In genomic region chr19:47790316-47791020, GRCm38 (mm10) we compare ENCODE assay signal across 21 mouse cellular contexts. TPM values are rescaled to one million over a fixed set of nuclear protein-coding genes. Genes with fewer than 3 reads are reported as not detected.
A peak's percentile ranks its signal among the peaks of the same experiment; 100 is the strongest.
DNase-seq lines count a peak whose midpoint lies in the region; ATAC-seq and TF ChIP-seq lines count a peak whose summit lies in the region.
"Had no signal": no experiment of that assay in that cellular context is flagged by ENCODE, and none has a peak within 500 bp of the region (broad histone marks: within the 10 kb centered on the region; RNA-seq: fewer than 3 reads in every experiment).

No protein-coding gene starts in this region.

- DNase-seq in lung, postnatal 0 days (ENCODE audit: low spot score) = peak; percentile 7
- no peak for DNase-seq in lung, adult 18-20 months
- DNase-seq in 3T3-L1 (ENCODE audit: low read depth, low spot score) = peak; percentile 32
- peak; percentile 63 for DNase-seq in brain, adult 2 months (ENCODE audit: low read depth, low spot score)
- DNase-seq: adrenal gland, postnatal 10 days; cerebellum, adult 18-20 months; cerebellum, adult 9-11 months; cerebellum, postnatal 36 days; forebrain, postnatal 0 days; gastrocnemius, postnatal 36 days; heart, adult 18-20 months; heart, postnatal 14 days had no signal

- H3K4me3 ChIP-seq in lung, postnatal 0 days (ENCODE audit: low read depth, low read length) = no peak overlapping the region
- H3K4me3 ChIP-seq in ES-Bruce4 (ENCODE audit: low read depth, low read length) = no peak overlapping the region
- no peak overlapping the region for H3K4me3 ChIP-seq in neural tube, embryonic 15.5 days (replicated peaks)
- no peak overlapping the region for H3K4me3 ChIP-seq in intestine, embryonic 16.5 days (ENCODE audit: low read length)
- H3K4me3 ChIP-seq: embryonic facial prominence, embryonic 13.5 days; forebrain, embryonic 12.5 days; heart, embryonic 15.5 days; hindbrain, embryonic 13.5 days had no signal

- H3K36me3 ChIP-seq in lung, postnatal 0 days (ENCODE audit: insufficient read depth, low read length) = no peaks in the 10 kb centered on the region
- H3K36me3 ChIP-seq in ES-Bruce4 (ENCODE audit: control insufficient read depth, insufficient read depth, low read length, poor library complexity, severe bottlenecking) = no peaks in the 10 kb centered on the region
- no peaks in the 10 kb centered on the region for H3K36me3 ChIP-seq in neural tube, embryonic 15.5 days
- H3K36me3 ChIP-seq in intestine, embryonic 16.5 days (ENCODE audit: control insufficient read depth, insufficient read depth, low read length) = no peaks in the 10 kb centered on the region
- H3K36me3 ChIP-seq: embryonic facial prominence, embryonic 13.5 days; forebrain, embryonic 12.5 days; heart, embryonic 15.5 days; hindbrain, embryonic 13.5 days had no signal

- H3K9ac ChIP-seq in lung, postnatal 0 days (replicated peaks; ENCODE audit: low read depth) = no peak overlapping the region
- no peak overlapping the region for H3K9ac ChIP-seq in ES-Bruce4 (ENCODE audit: low read depth, poor library complexity, severe bottlenecking)
- H3K9ac ChIP-seq in neural tube, embryonic 15.5 days (replicated peaks) = no peak overlapping the region
- H3K9ac ChIP-seq in intestine, embryonic 16.5 days (ENCODE audit: low read depth, low read length) = no peak overlapping the region
- H3K9ac ChIP-seq: embryonic facial prominence, embryonic 13.5 days; forebrain, embryonic 12.5 days; forebrain, postnatal 0 days; heart, embryonic 15.5 days; hindbrain, embryonic 13.5 days had no signal

- no peak for ATAC-seq in lung, postnatal 0 days
- no peak for ATAC-seq in neural tube, embryonic 15.5 days (ENCODE audit: low FRiP score)
- no peak for ATAC-seq in intestine, embryonic 16.5 days
- ATAC-seq: forebrain, postnatal 0 days; hindbrain, postnatal 0 days had no signal

- no peak for TF ChIP-seq EP300 in lung, postnatal 0 days (IDR thresholded peaks at IDR 0.05)
- 0 out of 2 replicates have a peak, but pooled peaks have one; percentile 14 for TF ChIP-seq EP300 in ES-Bruce4 (IDR thresholded peaks at IDR 0.05; ENCODE audit: insufficient read depth, low read depth, low read length)

- WGBS in lung, postnatal 0 days = 74% methylated on average over 11 of the region's 11 CpGs
- 94% methylated on average over 11 of the region's 11 CpGs for WGBS in neural tube, embryonic 15.5 days
- whole genome bisulfite sequencing in intestine, embryonic 16.5 days = 91% methylated on average over 11 of the region's 11 CpGs

- H3K27ac ChIP-seq in lung, postnatal 0 days (ENCODE audit: low read length) = no peak overlapping the region
- H3K27ac ChIP-seq in ES-Bruce4 (ENCODE audit: insufficient read depth, low read length) = no peak overlapping the region; the same call in 1 of the 2 replicates
- H3K27ac ChIP-seq in neural tube, embryonic 15.5 days (replicated peaks) = no peak overlapping the region
- H3K27ac ChIP-seq in intestine, embryonic 16.5 days (ENCODE audit: low read length) = no peak overlapping the region
- H3K27ac ChIP-seq: embryonic facial prominence, embryonic 13.5 days; forebrain, embryonic 12.5 days; heart, embryonic 15.5 days; hindbrain, embryonic 13.5 days; hindbrain, postnatal 0 days had no signal

- no peak for TF ChIP-seq CTCF in lung, postnatal 0 days (IDR thresholded peaks at IDR 0.05)
- no peak for TF ChIP-seq CTCF in ES-Bruce4 (IDR thresholded peaks at IDR 0.05; ENCODE audit: low read depth, low read length)

- H3K4me2 ChIP-seq in lung, postnatal 0 days (replicated peaks; ENCODE audit: low read depth, low read length) = no peak overlapping the region
- no peak overlapping the region for H3K4me2 ChIP-seq in neural tube, embryonic 15.5 days
- H3K4me2 ChIP-seq in intestine, embryonic 16.5 days (ENCODE audit: low read depth, low read length) = no peak overlapping the region
- H3K4me2 ChIP-seq: embryonic facial prominence, embryonic 13.5 days; forebrain, embryonic 12.5 days; heart, embryonic 11.5 days; heart, embryonic 15.5 days; hindbrain, embryonic 13.5 days had no signal

- H3K9me3 ChIP-seq in lung, postnatal 0 days (ENCODE audit: low read length) = no peaks in the 10 kb centered on the region
- H3K9me3 ChIP-seq in ES-Bruce4 (replicated peaks; ENCODE audit: control insufficient read depth, insufficient read depth, low read length, poor library complexity, severe bottlenecking) = no peaks in the 10 kb centered on the region
- H3K9me3 ChIP-seq in neural tube, embryonic 15.5 days (replicated peaks) = no peaks in the 10 kb centered on the region
- no peaks in the 10 kb centered on the region for H3K9me3 ChIP-seq in intestine, embryonic 16.5 days (ENCODE audit: control insufficient read depth, low read length)
- H3K9me3 ChIP-seq: embryonic facial prominence, embryonic 13.5 days; forebrain, embryonic 12.5 days; heart, embryonic 15.5 days; hindbrain, embryonic 13.5 days had no signal

- TF ChIP-seq POLR2A in ES-Bruce4 (IDR thresholded peaks at IDR 0.05; ENCODE audit: insufficient read depth, low read length) = no peak

- H3K4me1 ChIP-seq in lung, postnatal 0 days (ENCODE audit: insufficient read depth, low read depth, low read length) = no peaks in the 10 kb centered on the region
- H3K4me1 ChIP-seq in ES-Bruce4 (ENCODE audit: control insufficient read depth, insufficient read depth, low read length) = peaks cover 8% of the 10 kb centered on the region
- no peaks in the 10 kb centered on the region for H3K4me1 ChIP-seq in neural tube, embryonic 15.5 days
- no peaks in the 10 kb centered on the region for H3K4me1 ChIP-seq in intestine, embryonic 16.5 days (ENCODE audit: control insufficient read depth, insufficient read depth, low read length)
- H3K4me1 ChIP-seq: embryonic facial prominence, embryonic 13.5 days; forebrain, embryonic 12.5 days; heart, embryonic 15.5 days; hindbrain, embryonic 13.5 days had no signal

- H3K27me3 ChIP-seq in lung, postnatal 0 days (replicated peaks; ENCODE audit: insufficient read depth, low read length) = no peaks in the 10 kb centered on the region
- H3K27me3 ChIP-seq in ES-Bruce4 (ENCODE audit: control insufficient read depth, insufficient read depth, low read length, poor library complexity, severe bottlenecking) = no peaks in the 10 kb centered on the region
- no peaks in the 10 kb centered on the region for H3K27me3 ChIP-seq in neural tube, embryonic 15.5 days (replicated peaks)
- H3K27me3 ChIP-seq in intestine, embryonic 16.5 days (replicated peaks; ENCODE audit: control insufficient read depth, insufficient read depth, low read length) = no peaks in the 10 kb centered on the region
- H3K27me3 ChIP-seq: embryonic facial prominence, embryonic 13.5 days; forebrain, embryonic 12.5 days; heart, embryonic 15.5 days; hindbrain, embryonic 13.5 days had no signal

RNA-seq across cellular contexts. Expression of gene Sfr1, which starts 59.0 kb away (rescaled TPM):
- 166 and 171 TPM in 2 replicates for polyA plus RNA-seq in lung, postnatal 0 days (2015; fragmentation: Nextera tagmentation; extraction: Ambion mirVana)
- polyA plus RNA-seq in ES-Bruce4 (2011; ENCODE audit: insufficient read depth, insufficient read length, low read depth, missing spikeins) = 216 and 232 TPM in 2 replicates
- polyA plus RNA-seq in neural tube, embryonic 15.5 days (2015; fragmentation: Nextera tagmentation; extraction: Ambion mirVana) = 158 and 173 TPM in 2 replicates
- 187 and 188 TPM in 2 replicates for polyA plus RNA-seq in intestine, embryonic 16.5 days (2015; fragmentation: Nextera tagmentation; extraction: Ambion mirVana)

Comparison
In these comparisons a context has a peak if more than half of its experiments do, and no peak if none do; other contexts are left out.
1. DNase-seq: peak in lung, postnatal 0 days (single experiment), 3T3-L1 (single experiment) and brain, adult 2 months (single experiment); none in lung, adult 18-20 months (0 of 2).